Mouse (Mus musculus): ENCODE measurements around the gene Bin2. TPM values are rescaled to one million over a fixed set of nuclear protein-coding genes. Genes with fewer than 3 reads are reported as not detected.

Bin2 gene
- polyA plus RNA-seq, 2 experiments, result 2.3 to 4.7 TPM

GRCm38 (mm10) chr15:100678581-100678980 lies 9.2 kb upstream of the Bin2 start:
- TF ChIP-seq POLR2A (IDR thresholded peaks at IDR 0.05; ENCODE audit: borderline replicate concordance, extremely low read depth, insufficient read depth, insufficient read length), result no peak
- no peak for DNase-seq (ENCODE audit: low spot score)
- Histone ChIP-seq H3K4me2 (replicated peaks; ENCODE audit: low read depth, low read length, severe bottlenecking) (no peak overlapping the region), H3K27ac (replicated peaks; ENCODE audit: low read depth, low read length) (no peak overlapping the region), H3K4me1 (ENCODE audit: control insufficient read depth, insufficient read depth, low read length) (no peaks in the 10 kb centered on the region), H3K9ac (ENCODE audit: low read depth, low read length, severe bottlenecking) (no peak overlapping the region), H3K36me3 (ENCODE audit: control insufficient read depth, insufficient read depth, low read length) (no peaks in the 10 kb centered on the region), H3K27me3 (ENCODE audit: control insufficient read depth, insufficient read depth, low read length) (no peaks in the 10 kb centered on the region), H3K4me3 (replicated peaks; ENCODE audit: low read length) (no peak overlapping the region), H3K9me3 (ENCODE audit: control insufficient read depth, low read length) (no peaks in the 10 kb centered on the region)
- WGBS, result 79% methylated on average over 12 of the region's 12 CpGs
- no peak for ATAC-seq (ENCODE audit: low FRiP score, low read depth)

- no peaks in the 10 kb centered on the region for H3K9me3 ChIP-seq (ENCODE audit: control insufficient read depth, low read length)
- no peak for TF ChIP-seq POLR2A (IDR thresholded peaks at IDR 0.05; ENCODE audit: borderline replicate concordance, extremely low read depth, insufficient read depth, insufficient read length)
- no peaks in the 10 kb centered on the region for H3K4me1 ChIP-seq (ENCODE audit: control insufficient read depth, insufficient read depth, low read length)
- 90% methylated on average over 8 of the region's 8 CpGs for WGBS
- H3K4me3 ChIP-seq (replicated peaks; ENCODE audit: low read length), result no peak overlapping the region
- H3K4me2 ChIP-seq (replicated peaks; ENCODE audit: low read depth, low read length, severe bottlenecking), result no peak overlapping the region
- no peaks in the 10 kb centered on the region for H3K36me3 ChIP-seq (ENCODE audit: control insufficient read depth, insufficient read depth, low read length)
- ATAC-seq (ENCODE audit: low FRiP score, low read depth), result no peak
- H3K27ac ChIP-seq (replicated peaks; ENCODE audit: low read depth, low read length), result no peak overlapping the region
- no peaks in the 10 kb centered on the region for H3K27me3 ChIP-seq (ENCODE audit: control insufficient read depth, insufficient read depth, low read length)
- no peak for DNase-seq (ENCODE audit: low spot score)
- H3K9ac ChIP-seq (ENCODE audit: low read depth, low read length, severe bottlenecking), result no peak overlapping the region
Observed at GRCm38 (mm10) chr15:100677675-100678074, 8.3 kb upstream of the Bin2 start.

GRCm38 (mm10) chr15:100676521-100676920 lies 7.2 kb upstream of the Bin2 start:
- Histone ChIP-seq H3K27ac (replicated peaks; ENCODE audit: low read depth, low read length) (no peak overlapping the region), H3K4me1 (ENCODE audit: control insufficient read depth, insufficient read depth, low read length) (no peaks in the 10 kb centered on the region), H3K36me3 (ENCODE audit: control insufficient read depth, insufficient read depth, low read length) (no peaks in the 10 kb centered on the region), H3K4me2 (replicated peaks; ENCODE audit: low read depth, low read length, severe bottlenecking) (no peak overlapping the region), H3K9me3 (ENCODE audit: control insufficient read depth, low read length) (no peaks in the 10 kb centered on the region), H3K27me3 (ENCODE audit: control insufficient read depth, insufficient read depth, low read length) (no peaks in the 10 kb centered on the region), H3K9ac (ENCODE audit: low read depth, low read length, severe bottlenecking) (no peak overlapping the region), H3K4me3 (replicated peaks; ENCODE audit: low read length) (no peak overlapping the region)
- WGBS, result 77% methylated on average over 1 of the region's 1 CpGs
- no peak for DNase-seq (ENCODE audit: low spot score)
- no peak for TF ChIP-seq POLR2A (IDR thresholded peaks at IDR 0.05; ENCODE audit: borderline replicate concordance, extremely low read depth, insufficient read depth, insufficient read length)
- no peak for ATAC-seq (ENCODE audit: low FRiP score, low read depth)

GRCm38 (mm10) chr15:100675486-100675885 lies 6.1 kb upstream of the Bin2 start:
- no peak for ATAC-seq (ENCODE audit: low FRiP score, low read depth)
- TF ChIP-seq POLR2A (IDR thresholded peaks at IDR 0.05; ENCODE audit: borderline replicate concordance, extremely low read depth, insufficient read depth, insufficient read length), result no peak

GRCm38 (mm10) chr15:100674566-100674965 lies 5.2 kb upstream of the Bin2 start:
- 88% methylated on average over 10 of the region's 10 CpGs for WGBS
- no peak for DNase-seq (ENCODE audit: low spot score)
- no peak overlapping the region for H3K4me3 ChIP-seq (replicated peaks; ENCODE audit: low read length)
- no peaks in the 10 kb centered on the region for H3K4me1 ChIP-seq (ENCODE audit: control insufficient read depth, insufficient read depth, low read length)
- H3K4me2 ChIP-seq (replicated peaks; ENCODE audit: low read depth, low read length, severe bottlenecking), result no peak overlapping the region
- no peaks in the 10 kb centered on the region for H3K9me3 ChIP-seq (ENCODE audit: control insufficient read depth, low read length)
- H3K36me3 ChIP-seq (ENCODE audit: control insufficient read depth, insufficient read depth, low read length), result no peaks in the 10 kb centered on the region
- no peak for ATAC-seq (ENCODE audit: low FRiP score, low read depth)
- TF ChIP-seq POLR2A (IDR thresholded peaks at IDR 0.05; ENCODE audit: borderline replicate concordance, extremely low read depth, insufficient read depth, insufficient read length), result no peak
- no peaks in the 10 kb centered on the region for H3K27me3 ChIP-seq (ENCODE audit: control insufficient read depth, insufficient read depth, low read length)
- H3K27ac ChIP-seq (replicated peaks; ENCODE audit: low read depth, low read length), result no peak overlapping the region
- H3K9ac ChIP-seq (ENCODE audit: low read depth, low read length, severe bottlenecking), result no peak overlapping the region

More at GRCm38 (mm10) chr15:100675486-100675885, 6.1 kb upstream of the Bin2 start:
- Histone ChIP-seq H3K9ac (ENCODE audit: low read depth, low read length, severe bottlenecking) (no peak overlapping the region), H3K4me1 (ENCODE audit: control insufficient read depth, insufficient read depth, low read length) (no peaks in the 10 kb centered on the region), H3K4me3 (replicated peaks; ENCODE audit: low read length) (no peak overlapping the region), H3K27ac (replicated peaks; ENCODE audit: low read depth, low read length) (no peak overlapping the region), H3K9me3 (ENCODE audit: control insufficient read depth, low read length) (no peaks in the 10 kb centered on the region), H3K4me2 (replicated peaks; ENCODE audit: low read depth, low read length, severe bottlenecking) (no peak overlapping the region), H3K27me3 (ENCODE audit: control insufficient read depth, insufficient read depth, low read length) (no peaks in the 10 kb centered on the region), H3K36me3 (ENCODE audit: control insufficient read depth, insufficient read depth, low read length) (no peaks in the 10 kb centered on the region)
- WGBS, result 49% methylated on average over 3 of the region's 3 CpGs
- DNase-seq (ENCODE audit: low spot score), result no peak

Data from limb, embryonic 14.5 days (tissue).